Mouse (Mus musculus): Measurements from ENCODE around the gene Spsb1. TPM values are rescaled to one million over a fixed set of nuclear protein-coding genes. Genes with fewer than 3 reads are reported as not detected.
A peak's percentile ranks its signal among the peaks of the same experiment; 100 is the strongest.

Gene Spsb1
- polyA plus RNA-seq, 2 experiments, result 0.23 to 0.46 TPM

- no peak overlapping the region for H3K4me3 ChIP-seq (ENCODE audit: insufficient read depth in 1 of 2, low read depth in 2 of 2, low read length in 2 of 2)
- WGBS (ENCODE audit: insufficient replicate concordance), result 44% methylated on average over 3 of the region's 3 CpGs
- H3K4me1 ChIP-seq (replicated peaks; ENCODE audit: control insufficient read depth in 2 of 2, insufficient read depth in 2 of 2, low read length in 1 of 2), result peaks cover 7 to 14% of the 10 kb centered on the region in 2 experiments; a peak in 2 of 4 replicates
- no peak overlapping the region for H3K4me2 ChIP-seq (ENCODE audit: low read depth)
- H3K36me3 ChIP-seq (replicated peaks; ENCODE audit: control insufficient read depth, insufficient read depth, low read depth), result no peaks in the 10 kb centered on the region
- no peaks in the 10 kb centered on the region; the same call in 1 of the 2 replicates for H3K27me3 ChIP-seq (ENCODE audit: control insufficient read depth, insufficient read depth, low read length)
- no peaks in the 10 kb centered on the region for H3K9me3 ChIP-seq (ENCODE audit: control insufficient read depth, low read length)
- DNase-seq (ENCODE audit: low read depth in 3 of 3, low spot score in 3 of 3) (no peak), ATAC-seq (ENCODE audit: insufficient read depth) (no peak)
- TF ChIP-seq CTCF (IDR thresholded peaks at IDR 0.05; ENCODE audit: low read depth), result no peak
- no peak overlapping the region for H3K9ac ChIP-seq (replicated peaks)
- H3K27ac ChIP-seq, result no peak overlapping the region
Measured at GRCm38 (mm10) chr4:149857688-149858087, 97.2 kb downstream of the Spsb1 start.

GRCm38 (mm10) chr4:149855892-149856807, 98.7 kb downstream of the Spsb1 start:
- Histone ChIP-seq H3K9ac (replicated peaks) (no peak overlapping the region), H3K4me1 (replicated peaks; ENCODE audit: control insufficient read depth in 2 of 2, insufficient read depth in 2 of 2, low read length in 1 of 2) (peaks cover 7 to 14% of the 10 kb centered on the region in 2 experiments; a peak in 2 of 4 replicates), H3K36me3 (replicated peaks; ENCODE audit: control insufficient read depth, insufficient read depth, low read depth) (no peaks in the 10 kb centered on the region), H3K4me2 (ENCODE audit: low read depth) (no peak overlapping the region), H3K27ac (no peak overlapping the region), H3K4me3 (ENCODE audit: insufficient read depth in 1 of 2, low read depth in 2 of 2, low read length in 2 of 2) (no peak overlapping the region), H3K27me3 (ENCODE audit: control insufficient read depth, insufficient read depth, low read length) (no peaks in the 10 kb centered on the region; the same call in 1 of the 2 replicates), H3K9me3 (ENCODE audit: control insufficient read depth, low read length) (no peaks in the 10 kb centered on the region)
- TF ChIP-seq EP300 (IDR thresholded peaks at IDR 0.05; ENCODE audit: low read depth) (no peak), CTCF (IDR thresholded peaks at IDR 0.05; ENCODE audit: low read depth) (no peak)
- ATAC-seq (ENCODE audit: insufficient read depth), result no peak
- WGBS (ENCODE audit: insufficient replicate concordance), result 16% methylated on average over 19 of the region's 19 CpGs
- DNase-seq (ENCODE audit: low read depth in 3 of 3, low spot score in 3 of 3), result peak in 2 of 3 experiments; percentile 10 to 14

GRCm38 (mm10) chr4:149855180-149855891, 99.5 kb downstream of the Spsb1 start:
- Histone ChIP-seq H3K4me3 (ENCODE audit: insufficient read depth in 1 of 2, low read depth in 2 of 2, low read length in 2 of 2) (no peak overlapping the region), H3K27me3 (ENCODE audit: control insufficient read depth, insufficient read depth, low read length) (no peaks in the 10 kb centered on the region; the same call in 1 of the 2 replicates), H3K27ac (no peak overlapping the region), H3K36me3 (replicated peaks; ENCODE audit: control insufficient read depth, insufficient read depth, low read depth) (no peaks in the 10 kb centered on the region), H3K9me3 (ENCODE audit: control insufficient read depth, low read length) (no peaks in the 10 kb centered on the region), H3K4me2 (ENCODE audit: low read depth) (peak overlapping the region; percentile 51), H3K9ac (replicated peaks) (no peak overlapping the region), H3K4me1 (replicated peaks; ENCODE audit: control insufficient read depth in 2 of 2, insufficient read depth in 2 of 2, low read length in 1 of 2) (peaks cover 7 to 14% of the 10 kb centered on the region in 2 experiments; a peak in 2 of 4 replicates)
- DNase-seq (ENCODE audit: low read depth in 3 of 3, low spot score in 3 of 3), result peak in 1 of 3 experiments; percentile 15
- peak; percentile 80 for ATAC-seq (ENCODE audit: insufficient read depth)
- WGBS (ENCODE audit: insufficient replicate concordance), result 26% methylated on average over 10 of the region's 10 CpGs
- TF ChIP-seq CTCF (IDR thresholded peaks at IDR 0.05; ENCODE audit: low read depth), result no peak
- TF ChIP-seq EP300 (IDR thresholded peaks at IDR 0.05; ENCODE audit: low read depth), result peak; percentile 66

GRCm38 (mm10) chr4:149854770-149855169, 100.1 kb downstream of the Spsb1 start:
- no peak overlapping the region; a peak in 1 of 4 replicates for H3K4me3 ChIP-seq (ENCODE audit: insufficient read depth in 1 of 2, low read depth in 2 of 2, low read length in 2 of 2)
- no peak overlapping the region for H3K9ac ChIP-seq (replicated peaks)
- peak; percentile 44; the same call in 1 of the 2 replicates for ATAC-seq (ENCODE audit: insufficient read depth)
- H3K9me3 ChIP-seq (ENCODE audit: control insufficient read depth, low read length), result no peaks in the 10 kb centered on the region
- H3K4me2 ChIP-seq (ENCODE audit: low read depth), result peak overlapping the region; percentile 51
- no peaks in the 10 kb centered on the region for H3K36me3 ChIP-seq (replicated peaks; ENCODE audit: control insufficient read depth, insufficient read depth, low read depth)
- no peak for TF ChIP-seq CTCF (IDR thresholded peaks at IDR 0.05; ENCODE audit: low read depth)
- TF ChIP-seq EP300 (IDR thresholded peaks at IDR 0.05; ENCODE audit: low read depth), result no peak
- DNase-seq (ENCODE audit: low read depth in 3 of 3, low spot score in 3 of 3), result no peak
- WGBS (ENCODE audit: insufficient replicate concordance), result 34% methylated on average over 9 of the region's 9 CpGs
- peaks cover 7 to 14% of the 10 kb centered on the region in 2 experiments; a peak in 2 of 4 replicates for H3K4me1 ChIP-seq (replicated peaks; ENCODE audit: control insufficient read depth in 2 of 2, insufficient read depth in 2 of 2, low read length in 1 of 2)
- no peak overlapping the region for H3K27ac ChIP-seq
- H3K27me3 ChIP-seq (ENCODE audit: control insufficient read depth, insufficient read depth, low read length), result no peaks in the 10 kb centered on the region; the same call in 1 of the 2 replicates

Data from liver, embryonic 14.5 days (tissue).